Mouse (Mus musculus) gastrocnemius, postnatal 10 days (tissue): ENCODE data around the gene Gm4177. TPM values are rescaled to one million over a fixed set of nuclear protein-coding genes. Genes with fewer than 3 reads are reported as not detected.
"Not testable (repeated sequence)": the region's sequence is repeated elsewhere in the genome, so short reads cannot be mapped to it uniquely, and the experiment has no call there.

ENCODE experiments used
- DNase-seq: peaks from one replicate; pipeline ENCODE4 v3.0.0; 2021; ENCODE audit warnings: mixed read lengths
- long read RNA-seq, 2 experiments: library from polyadenylated mRNA; stranded (forward); transcript quantifications; one replicate each; pipeline ENCODE4 v2.0.0; 2021
- total RNA-seq, 2 experiments: library from RNA; stranded (reverse); gene quantifications; 2 replicates each; pipeline ENCODE4 v1.2.3; 2021

Gm4177 gene
- total RNA-seq, result not detected
- long read RNA-seq, experiment 1, result 0 reads
- long read RNA-seq, experiment 2, result 0 reads

- DNase-seq, result not testable (repeated sequence)
Measured at GRCm38 (mm10) chr7:21796628-21797027, at the start of gene Gm4177. Gm4177 (minus strand) TSS chr7:21796728.

- DNase-seq, result not testable (repeated sequence)
Measured at GRCm38 (mm10) chr7:21844167-21844566, 47.6 kb upstream of the Gm4177 start, which contains the start of gene Gm5725. Gm5725 (minus strand) TSS chr7:21844267.

GRCm38 (mm10) chr7:21832051-21832450 lies 35.5 kb upstream of the Gm4177 start, which contains the start of gene Vmn1r135:
Vmn1r135 (plus strand) TSS chr7:21832351.
- not testable (repeated sequence) for DNase-seq

GRCm38 (mm10) chr7:21761375-21761774 lies 35.2 kb downstream of the Gm4177 start, which contains the start of gene Gm4175:
Gm4175 (minus strand) TSS chr7:21761475.
- DNase-seq, result not testable (repeated sequence)

Other genes starting within 250 kb of the Gm4177 start
- not detected for gene Vmn1r132, start 182.6 kb downstream of the Gm4177 start, total RNA-seq
- not detected for gene Gm4175, start 35.3 kb downstream of the Gm4177 start, total RNA-seq
- gene Vmn1r135, start 35.6 kb upstream of the Gm4177 start, total RNA-seq, result not detected
- not detected for gene Gm5725, start 47.5 kb upstream of the Gm4177 start, total RNA-seq
- gene Gm5891, start 124.6 kb upstream of the Gm4177 start, total RNA-seq, result not detected
- not detected for gene Vmn1r137, start 197.9 kb upstream of the Gm4177 start, total RNA-seq
- gene Vmn1r138, start 232.2 kb upstream of the Gm4177 start, total RNA-seq, result not detected